Mouse (Mus musculus) adrenal gland, adult 10 weeks (tissue): Measurements from ENCODE around the gene Gm4175. TPM values are rescaled to one million over a fixed set of nuclear protein-coding genes. Genes with fewer than 3 reads are reported as not detected.

ENCODE experiments used
- polyA plus RNA-seq: library from polyadenylated mRNA; stranded (reverse); fragments of 350-450 nt; fragmentation: Illumina TruSeq; extraction: RNeasy Lipid Tissue Mini Kit (QIAGEN cat#74804); gene quantifications from one replicate; pipeline ENCODE4 v1.2.3, GENCODE M21; 2014; ENCODE audit warnings: low read depth, low replicate concordance

The Gm4175 gene
- polyA plus RNA-seq, result not detected

GRCm38 (mm10) chr7:21761375-21761774 is at the start of gene Gm4175:
Gm4175 (minus strand) TSS chr7:21761475.

GRCm38 (mm10) chr7:21796628-21797027 is 35.4 kb upstream of the Gm4175 start, which contains the start of gene Gm4177:
Gm4177 (minus strand) TSS chr7:21796728.

Other genes starting within 250 kb of the Gm4175 start
- gene Vmn1r130, start 249.7 kb downstream of the Gm4175 start, polyA plus RNA-seq, result not detected
- gene Vmn1r131, start 215.4 kb downstream of the Gm4175 start, polyA plus RNA-seq, result not detected
- not detected for gene Vmn1r132, start 147.4 kb downstream of the Gm4175 start, polyA plus RNA-seq
- gene Gm4177, start 35.3 kb upstream of the Gm4175 start, polyA plus RNA-seq, result not detected
- gene Vmn1r135, start 70.9 kb upstream of the Gm4175 start, polyA plus RNA-seq, result not detected
- not detected for gene Gm5725, start 82.8 kb upstream of the Gm4175 start, polyA plus RNA-seq
- gene Gm5891, start 159.8 kb upstream of the Gm4175 start, polyA plus RNA-seq, result not detected
- gene Vmn1r137, start 233.1 kb upstream of the Gm4175 start, polyA plus RNA-seq, result not detected